Mouse (Mus musculus) MEL (cell line): ENCODE data around the gene Hes1. TPM values are rescaled to one million over a fixed set of nuclear protein-coding genes. Genes with fewer than 3 reads are reported as not detected.
A peak's percentile ranks its signal among the peaks of the same experiment; 100 is the strongest.

ENCODE experiments used
- DNase-seq: peaks from one replicate; pipeline ENCODE4 v3.0.0; 2011; ENCODE audit warnings: low read depth, low spot score
- H3K27ac ChIP-seq: 2 replicates; pipeline ENCODE4 v1.5.1; 2012; ENCODE audit warnings: low read depth, mild to moderate bottlenecking, control low read depth, low read length, moderate library complexity; ENCODE audit not compliant: control insufficient read depth
- H3K27me3 ChIP-seq, 2 experiments: fragments of 150-350 bp in 1 of 2; sonication (generic) in 1 of 2; 2 replicates each; pipeline ENCODE4 v1.6.1; 2012; ENCODE audit warnings: low read length in 2 of 2, mild to moderate bottlenecking in 2 of 2, improper control_type of control experiment in 1 of 2, moderate library complexity in 1 of 2; ENCODE audit not compliant: insufficient read depth in 2 of 2, control insufficient read depth in 1 of 2
- H3K36me3 ChIP-seq, 2 experiments: 2 replicates each; pipeline ENCODE4 v1.6.1; 2012 to 2014; ENCODE audit warnings: low read length in 2 of 2, improper control_type of control experiment in 1 of 2, inconsistent platforms in 1 of 2, mild to moderate bottlenecking in 1 of 2; ENCODE audit not compliant: insufficient read depth in 2 of 2, control insufficient read depth in 1 of 2
- H3K4me1 ChIP-seq, 2 experiments: fragments of 150-350 bp in 1 of 2; sonication (generic) in 1 of 2; 2 replicates each; pipeline ENCODE4 v1.6.1; 2012; ENCODE audit warnings: low read length in 2 of 2, improper control_type of control experiment in 1 of 2, mild to moderate bottlenecking in 1 of 2; ENCODE audit not compliant: insufficient read depth in 2 of 2, control insufficient read depth in 1 of 2
- H3K4me3 ChIP-seq, 2 experiments: fragments of 150-350 bp in 1 of 2; sonication (generic) in 1 of 2; 2 replicates each; pipeline ENCODE4 v1.5.1; 2012; ENCODE audit warnings: low read depth in 2 of 2, low read length in 2 of 2, mild to moderate bottlenecking in 2 of 2, moderate library complexity in 2 of 2, control low read depth in 1 of 2, improper control_type of control experiment in 1 of 2; ENCODE audit not compliant: control insufficient read depth in 1 of 2, insufficient read depth in 1 of 2
- H3K79me2 ChIP-seq: 2 replicates; pipeline ENCODE4 v1.6.1; 2012; ENCODE audit warnings: mild to moderate bottlenecking, low read length, moderate library complexity; ENCODE audit not compliant: control insufficient read depth, poor library complexity, insufficient read depth
- H3K9ac ChIP-seq: 2 replicates; pipeline ENCODE4 v1.6.1; 2012; ENCODE audit warnings: low read depth, mild to moderate bottlenecking, control low read depth, low read length, moderate library complexity; ENCODE audit not compliant: control insufficient read depth, poor library complexity, severe bottlenecking
- H3K9me3 ChIP-seq: fragments of 150-350 bp; sonication (generic); replicated peaks from 2 replicates; pipeline ENCODE4 v1.6.1; 2012; ENCODE audit warnings: mild to moderate bottlenecking, low read length, improper control_type of control experiment, moderate library complexity; ENCODE audit not compliant: insufficient read depth
- BHLHE40 ChIP-seq: IDR thresholded peaks from 2 replicates; pipeline ENCODE4 v1.6.1; 2012; ENCODE audit warnings: low read depth, mild to moderate bottlenecking, inconsistent platforms, low read length, improper control_type of control experiment, borderline replicate concordance
- CHD1 ChIP-seq: IDR thresholded peaks from 2 replicates; pipeline ENCODE4 v1.6.1; 2012; ENCODE audit warnings: low read depth, mild to moderate bottlenecking, inconsistent platforms, low read length, improper control_type of control experiment
- CHD2 ChIP-seq: IDR thresholded peaks from 2 replicates; pipeline ENCODE4 v1.6.1; 2011; ENCODE audit warnings: low read length, improper control_type of control experiment
- E2F4 ChIP-seq: IDR thresholded peaks from 2 replicates; pipeline ENCODE4 v1.6.1; 2011; ENCODE audit warnings: low read depth, low read length, improper control_type of control experiment, borderline replicate concordance
- ELF1 ChIP-seq: IDR thresholded peaks from 2 replicates; pipeline ENCODE4 v1.6.1; 2014; ENCODE audit warnings: low read depth, mild to moderate bottlenecking, inconsistent platforms, low read length, improper control_type of control experiment, moderate library complexity
- EP300 ChIP-seq, 2 experiments: IDR thresholded peaks; 2 replicates each; pipeline ENCODE4 v1.6.1; 2011; ENCODE audit warnings: improper control_type of control experiment in 2 of 2, low read length in 2 of 2, low read depth in 1 of 2, mild to moderate bottlenecking in 1 of 2
- ETS1 ChIP-seq: IDR thresholded peaks from 2 replicates; pipeline ENCODE4 v1.6.1; 2012; ENCODE audit warnings: low read depth, mild to moderate bottlenecking, inconsistent platforms, low read length, improper control_type of control experiment, moderate library complexity
- GABPA ChIP-seq: IDR thresholded peaks from 2 replicates; pipeline ENCODE4 v1.6.1; 2012; ENCODE audit warnings: low read depth, mild to moderate bottlenecking, inconsistent platforms, low read length, improper control_type of control experiment, moderate library complexity
- GATA1 ChIP-seq: IDR thresholded peaks from 2 replicates; pipeline ENCODE4 v1.6.1; 2011; ENCODE audit warnings: low read depth, low read length, improper control_type of control experiment
- HCFC1 ChIP-seq: IDR thresholded peaks from 2 replicates; pipeline ENCODE4 v1.6.1; 2012; ENCODE audit warnings: low read depth, mild to moderate bottlenecking, inconsistent platforms, low read length, improper control_type of control experiment, moderate library complexity
- JUND ChIP-seq: IDR thresholded peaks from 2 replicates; pipeline ENCODE4 v1.6.1; 2011; ENCODE audit warnings: low read depth, mild to moderate bottlenecking, improper control_type of control experiment, low read length
- MAFK ChIP-seq: IDR thresholded peaks from 2 replicates; pipeline ENCODE4 v1.6.1; 2011; ENCODE audit warnings: low read depth, mild to moderate bottlenecking, low read length, improper control_type of control experiment, borderline replicate concordance
- MAX ChIP-seq: IDR thresholded peaks from 2 replicates; pipeline ENCODE4 v1.6.1; 2011; ENCODE audit warnings: low read length, improper control_type of control experiment
- MAZ ChIP-seq: IDR thresholded peaks from 2 replicates; pipeline ENCODE4 v1.6.1; 2012; ENCODE audit warnings: low read depth, mild to moderate bottlenecking, inconsistent platforms, low read length, improper control_type of control experiment
- MEF2A ChIP-seq: IDR thresholded peaks from 2 replicates; pipeline ENCODE4 v1.6.1; 2014; ENCODE audit warnings: low read depth, mild to moderate bottlenecking, inconsistent platforms, low read length, improper control_type of control experiment; ENCODE audit not compliant: poor library complexity, insufficient replicate concordance, severe bottlenecking; ENCODE audit errors: extremely low read depth
- MXI1 ChIP-seq: IDR thresholded peaks from 2 replicates; pipeline ENCODE4 v1.6.1; 2011; ENCODE audit warnings: mild to moderate bottlenecking, low read depth, low read length, improper control_type of control experiment
- MYB ChIP-seq: IDR thresholded peaks from 2 replicates; pipeline ENCODE4 v1.6.1; 2011; ENCODE audit warnings: mild to moderate bottlenecking, low read depth, low read length, improper control_type of control experiment
- MYC ChIP-seq: IDR thresholded peaks from 2 replicates; pipeline ENCODE4 v1.6.1; 2011; ENCODE audit warnings: low read depth, mild to moderate bottlenecking, low read length, improper control_type of control experiment, moderate library complexity
- NELFE ChIP-seq: IDR thresholded peaks from 2 replicates; pipeline ENCODE4 v1.6.1; 2011; ENCODE audit warnings: low read depth, low read length, improper control_type of control experiment
- NRF1 ChIP-seq: IDR thresholded peaks from 2 replicates; pipeline ENCODE4 v1.6.1; 2014; ENCODE audit warnings: low read depth, mild to moderate bottlenecking, inconsistent platforms, low read length, improper control_type of control experiment, moderate library complexity; ENCODE audit not compliant: poor library complexity, insufficient read depth, severe bottlenecking
- POLR2A ChIP-seq, 2 experiments: IDR thresholded peaks; 2 replicates each; pipeline ENCODE4 v1.6.1; 2011 to 2012; ENCODE audit warnings: low read length in 2 of 2, mild to moderate bottlenecking in 2 of 2, control low read depth in 1 of 2, improper control_type of control experiment in 1 of 2, low read depth in 1 of 2, moderate library complexity in 1 of 2; ENCODE audit not compliant: control insufficient read depth in 1 of 2, insufficient read depth in 1 of 2, poor library complexity in 1 of 2
- POLR2AphosphoS2 ChIP-seq: IDR thresholded peaks from 2 replicates; pipeline ENCODE4 v1.6.1; 2011; ENCODE audit warnings: low read length, improper control_type of control experiment
- POLR2AphosphoS5 ChIP-seq: IDR thresholded peaks from 2 replicates; pipeline ENCODE4 v1.6.1; 2012; ENCODE audit warnings: low read depth, borderline replicate concordance, mild to moderate bottlenecking, inconsistent platforms, low read length, moderate library complexity, mixed read lengths
- RAD21 ChIP-seq: IDR thresholded peaks from 2 replicates; pipeline ENCODE4 v1.6.1; 2011; ENCODE audit warnings: mild to moderate bottlenecking, low read depth, low read length, improper control_type of control experiment
- RCOR1 ChIP-seq: IDR thresholded peaks from 2 replicates; pipeline ENCODE4 v1.6.1; 2012; ENCODE audit warnings: low read depth, mild to moderate bottlenecking, inconsistent platforms, low read length, improper control_type of control experiment
- SIN3A ChIP-seq: IDR thresholded peaks from 2 replicates; pipeline ENCODE4 v1.6.1; 2012; ENCODE audit warnings: low read length, improper control_type of control experiment, inconsistent platforms
- SMC3 ChIP-seq: IDR thresholded peaks from 2 replicates; pipeline ENCODE4 v1.6.1; 2011; ENCODE audit warnings: low read depth, low read length, improper control_type of control experiment
- TAL1 ChIP-seq: IDR thresholded peaks from 2 replicates; pipeline ENCODE4 v1.6.1; 2012; ENCODE audit warnings: mild to moderate bottlenecking, inconsistent platforms, low read length, moderate library complexity, mixed read lengths
- TBP ChIP-seq: IDR thresholded peaks from 2 replicates; pipeline ENCODE4 v1.8.0; 2011; ENCODE audit warnings: low read depth, low read length, improper control_type of control experiment
- TCF12 ChIP-seq: IDR thresholded peaks from 2 replicates; pipeline ENCODE4 v1.6.1; 2014; ENCODE audit warnings: low read depth, mild to moderate bottlenecking, inconsistent platforms, low read length, improper control_type of control experiment, moderate library complexity
- UBTF ChIP-seq: IDR thresholded peaks from 2 replicates; pipeline ENCODE4 v1.6.1; 2012; ENCODE audit warnings: low read depth, mild to moderate bottlenecking, inconsistent platforms, low read length, improper control_type of control experiment, moderate library complexity, borderline replicate concordance; ENCODE audit not compliant: insufficient read depth
- USF1 ChIP-seq: IDR thresholded peaks from 2 replicates; pipeline ENCODE4 v1.6.1; 2014; ENCODE audit warnings: low read depth, mild to moderate bottlenecking, inconsistent platforms, low read length, improper control_type of control experiment, moderate library complexity
- USF2 ChIP-seq, 2 experiments: IDR thresholded peaks; 2 replicates each; pipeline ENCODE4 v1.6.1; 2011 to 2012; ENCODE audit warnings: improper control_type of control experiment in 2 of 2, low read length in 2 of 2, borderline replicate concordance in 1 of 2, inconsistent platforms in 1 of 2, low read depth in 1 of 2, mild to moderate bottlenecking in 1 of 2; ENCODE audit not compliant: insufficient read depth in 1 of 2
- ZC3H11A ChIP-seq: IDR thresholded peaks from 2 replicates; pipeline ENCODE4 v1.6.1; 2012; ENCODE audit warnings: low read depth, mild to moderate bottlenecking, inconsistent platforms, low read length, improper control_type of control experiment
- ZKSCAN1 ChIP-seq: IDR thresholded peaks from 2 replicates; pipeline ENCODE4 v1.6.1; 2012; ENCODE audit warnings: low read depth, mild to moderate bottlenecking, inconsistent platforms, low read length, improper control_type of control experiment, moderate library complexity
- ZMIZ1 ChIP-seq: IDR thresholded peaks from 2 replicates; pipeline ENCODE4 v1.6.1; 2012; ENCODE audit warnings: low read depth, mild to moderate bottlenecking, inconsistent platforms, low read length, improper control_type of control experiment, moderate library complexity
- ZNF384 ChIP-seq: IDR thresholded peaks from 2 replicates; pipeline ENCODE4 v1.6.1; 2012; ENCODE audit warnings: low read depth, mild to moderate bottlenecking, inconsistent platforms, low read length, improper control_type of control experiment
- polyA plus RNA-seq, 2 experiments: library from polyadenylated mRNA; stranded (reverse) in 1 of 2; unstranded in 1 of 2; fragments of >175 nt in 1 of 2; fragments of >200 nt in 1 of 2; gene quantifications; 2 replicates each; pipeline versions ENCODE4 v1.2.1 to v1.2.4; 2012; ENCODE audit warnings: low replicate concordance in 2 of 2, low read depth in 1 of 2; ENCODE audit not compliant: insufficient read length in 2 of 2, insufficient read depth in 1 of 2, missing spikeins in 1 of 2
- total RNA-seq: library from RNA; depleted of rRNA; stranded (reverse); fragments of 300-350 nt; gene quantifications from 2 replicates; pipeline ENCODE4 v1.2.3, GENCODE M21; 2012

Hes1 gene
- total and polyA plus RNA-seq, 3 experiments = 2.3 to 3.0 TPM; not detected in 1

- Histone ChIP-seq H3K27me3 (peaks cover 25 to 59% of the 10 kb centered on the region in 2 experiments), H3K4me3 (peak overlapping the region in 1 of 2 experiments; percentile 64; a peak in 2 of 4 replicates), H3K36me3 (peaks cover 0 to 17% of the 10 kb centered on the region in 2 experiments; a peak in 2 of 4 replicates), H3K9me3 (no peaks in the 10 kb centered on the region), H3K4me1 (peaks cover 0 to 23% of the 10 kb centered on the region in 2 experiments; a peak in 3 of 4 replicates), H3K9ac (peak overlapping the region; percentile 61; the same call in 1 of the 2 replicates), H3K27ac (no peak overlapping the region), H3K79me2 (peaks cover 7% of the 10 kb centered on the region)
- DNase-seq = peak; percentile 89
- TF ChIP-seq ZC3H11A (no peak), SMC3 (no peak), TAL1 (no peak), HCFC1 (0 out of 2 replicates have a peak, but pooled peaks have one; percentile 1), POLR2AphosphoS2 (no peak), MXI1 (peak; percentile 50; the same call in 1 of the 2 replicates), MAFK (no peak), JUND (no peak), USF2 (IDR thresholded peaks at IDR 0.05; ENCODE audit: borderline replicate concordance in 1 of 2, insufficient read depth in 1 of 2, low read depth in 1 of 2, low read length in 2 of 2) (no peak), TBP (0 out of 2 replicates have a peak, but pooled peaks have one; percentile 38), NRF1 (no peak), SIN3A (peak; percentile 33; the same call in 1 of the 2 replicates), UBTF (no peak), BHLHE40 (peak; percentile 72; the same call in 1 of the 2 replicates), E2F4 (no peak), TCF12 (no peak), ZMIZ1 (no peak), GABPA (no peak), ZKSCAN1 (no peak), MYB (no peak), RAD21 (no peak), GATA1 (peak; percentile 35; the same call in 1 of the 2 replicates), MYC (no peak), ETS1 (0 out of 2 replicates have a peak, but pooled peaks have one; percentile 23), POLR2AphosphoS5 (no peak), EP300 (IDR thresholded peaks at IDR 0.05; ENCODE audit: low read depth in 1 of 2, low read length in 2 of 2) (no peak), ZNF384 (no peak), CHD2 (no peak), MEF2A (no peak), MAX (peak; percentile 67; the same call in 1 of the 2 replicates), USF1 (no peak), MAZ (no peak), NELFE (no peak), ELF1 (no peak), POLR2A (IDR thresholded peaks at IDR 0.05; ENCODE audit: control insufficient read depth in 1 of 2, insufficient read depth in 1 of 2, low read depth in 1 of 2, low read length in 2 of 2, poor library complexity in 1 of 2) (peak in 1 of 2 experiments; percentile 29; a peak in 1 of 4 replicates), RCOR1 (no peak), CHD1 (no peak)
Measured at GRCm38 (mm10) chr16:30065077-30065476, 893 bp downstream of the Hes1 start.
